Mouse (Mus musculus) ES-E14 (cell line): Measurements from ENCODE around the gene Cp.

ENCODE experiments used
- CHD2 ChIP-seq: IDR thresholded peaks from 2 replicates; pipeline ENCODE4 v1.6.1; 2014; ENCODE audit warnings: mild to moderate bottlenecking, low read depth, low read length, inconsistent platforms
- HCFC1 ChIP-seq: IDR thresholded peaks from 2 replicates; pipeline ENCODE4 v1.6.1; 2012; ENCODE audit warnings: low read length, inconsistent platforms, borderline replicate concordance; ENCODE audit not compliant: insufficient read depth
- MAFK ChIP-seq: IDR thresholded peaks from 2 replicates; pipeline ENCODE4 v1.6.1; 2014; ENCODE audit warnings: mild to moderate bottlenecking, low read depth, low read length, inconsistent platforms; ENCODE audit not compliant: insufficient read depth
- ZC3H11A ChIP-seq: IDR thresholded peaks from 2 replicates; pipeline ENCODE4 v1.6.1; 2012; ENCODE audit warnings: low read depth, mild to moderate bottlenecking, inconsistent platforms, low read length, borderline replicate concordance

DNA sequence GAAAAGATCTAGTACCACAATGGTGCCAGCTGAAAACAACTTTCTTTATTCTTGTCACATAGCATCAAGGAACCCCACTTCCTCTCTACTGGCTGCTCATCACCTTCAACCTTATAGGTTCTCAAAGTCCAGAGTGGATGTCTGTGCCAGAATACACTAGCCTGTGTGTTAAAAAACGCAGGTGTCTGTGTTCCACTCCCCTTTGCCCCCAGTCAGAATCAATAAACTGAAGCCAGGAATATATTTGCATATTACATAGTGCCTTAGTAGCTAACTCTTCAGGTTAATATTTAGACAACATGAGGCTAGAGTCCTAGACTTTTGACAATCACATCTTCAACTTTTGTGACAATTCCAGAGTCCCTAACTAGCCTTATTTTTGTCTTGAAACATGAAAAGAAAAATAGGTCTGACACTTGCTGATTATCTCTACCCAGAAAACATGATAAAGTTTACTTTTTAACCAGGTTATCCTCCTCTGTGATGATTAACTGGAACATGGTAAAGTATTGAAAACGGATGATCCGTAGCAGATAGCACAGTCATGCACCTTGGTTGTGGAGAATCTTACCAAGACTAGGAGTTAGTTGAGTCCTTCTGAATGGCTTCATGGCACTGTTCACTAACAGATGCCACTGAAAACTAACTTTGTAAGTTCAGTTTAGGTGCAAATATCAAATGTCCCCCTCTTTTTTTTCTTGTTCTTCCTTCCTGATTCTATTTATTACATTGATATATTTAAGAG lies 6.1 kb downstream of the Cp start:
- TF ChIP-seq ZC3H11A (no peak), MAFK (no peak), HCFC1 (no peak), CHD2 (no peak)
